Mouse (Mus musculus) heart, adult 2 months (tissue): ENCODE measurements around the gene Mylk3. TPM values are rescaled to one million over a fixed set of nuclear protein-coding genes. Genes with fewer than 3 reads are reported as not detected.
A peak's percentile ranks its signal among the peaks of the same experiment; 100 is the strongest.

Experiments used
- DNase-seq, 2 experiments: peaks; one replicate each; pipeline ENCODE4 v3.0.0; 2021
- H3K27ac ChIP-seq: fragments of 200-600 bp; 2 replicates; pipeline ENCODE4 v1.8.1; 2022
- H3K27me3 ChIP-seq: fragments of 200-500 bp; 2 replicates; pipeline ENCODE4 v1.6.1; 2012; ENCODE audit warnings: mild to moderate bottlenecking, low read length, inconsistent platforms, mixed read lengths; ENCODE audit not compliant: control insufficient read depth, insufficient read depth
- H3K36me3 ChIP-seq: fragments of 200-500 bp; 2 replicates; pipeline ENCODE4 v1.6.1; 2012; ENCODE audit warnings: low read length, inconsistent platforms; ENCODE audit not compliant: control insufficient read depth, insufficient read depth
- H3K4me1 ChIP-seq: fragments of 200-500 bp; 2 replicates; pipeline ENCODE4 v1.6.1; 2011; ENCODE audit warnings: low read length; ENCODE audit not compliant: control insufficient read depth, insufficient read depth
- H3K4me3 ChIP-seq: fragments of 200-600 bp; 2 replicates; pipeline ENCODE4 v1.8.1; 2022
- H3K79me2 ChIP-seq: fragments of 200-500 bp; replicated peaks from 2 replicates; pipeline ENCODE4 v1.6.1; 2012; ENCODE audit warnings: mild to moderate bottlenecking, inconsistent platforms, low read length, moderate library complexity, mixed read lengths; ENCODE audit not compliant: control insufficient read depth, insufficient read depth
- H3K9ac ChIP-seq: fragments of 200-500 bp; 2 replicates; pipeline ENCODE4 v1.6.1; 2012; ENCODE audit warnings: low read depth, mild to moderate bottlenecking, control low read depth, inconsistent platforms, low read length, mixed read lengths
- CTCF ChIP-seq: fragments of 200-600 bp; IDR thresholded peaks from 2 replicates; pipeline ENCODE4 v1.8.1; 2022; ENCODE audit warnings: antibody characterized with exemption, mild to moderate bottlenecking, moderate library complexity
- EP300 ChIP-seq: fragments of 200-500 bp; IDR thresholded peaks from 2 replicates; pipeline ENCODE4 v1.6.1; 2011; ENCODE audit warnings: low read depth, low read length, control low read depth; ENCODE audit not compliant: insufficient read depth
- POLR2A ChIP-seq: fragments of 200-500 bp; IDR thresholded peaks from 2 replicates; pipeline ENCODE4 v1.6.1; 2011; ENCODE audit warnings: mild to moderate bottlenecking, low read depth, low read length, control low read depth; ENCODE audit not compliant: insufficient read depth
- WGBS: fragments of 180-500 bp; shearing (Covaris S2); methylation state at CpG from one replicate; pipeline ENCODE4 v1.1.7; 2018; 5-methylcytosine and 5-hydroxymethylcytosine counted together
- intact Hi-C: fragments of 180-260 bp; cut with DNase I; formaldehyde crosslinking; loops from one replicate; pipeline ENCODE4 v1.15.1; 2025
- polyA plus RNA-seq: library from polyadenylated mRNA; depleted of rRNA; stranded (reverse); fragments of >200 nt; gene quantifications from 2 replicates; pipeline ENCODE4 v1.2.3, GENCODE M21; 2012
- total RNA-seq, 2 experiments: library from RNA; stranded (reverse); gene quantifications; 2 replicates each; pipeline ENCODE4 v1.2.3; 2021

The Mylk3 gene
- total and polyA plus RNA-seq, 3 experiments = 180 to 470 (median 422) TPM

DNA sequence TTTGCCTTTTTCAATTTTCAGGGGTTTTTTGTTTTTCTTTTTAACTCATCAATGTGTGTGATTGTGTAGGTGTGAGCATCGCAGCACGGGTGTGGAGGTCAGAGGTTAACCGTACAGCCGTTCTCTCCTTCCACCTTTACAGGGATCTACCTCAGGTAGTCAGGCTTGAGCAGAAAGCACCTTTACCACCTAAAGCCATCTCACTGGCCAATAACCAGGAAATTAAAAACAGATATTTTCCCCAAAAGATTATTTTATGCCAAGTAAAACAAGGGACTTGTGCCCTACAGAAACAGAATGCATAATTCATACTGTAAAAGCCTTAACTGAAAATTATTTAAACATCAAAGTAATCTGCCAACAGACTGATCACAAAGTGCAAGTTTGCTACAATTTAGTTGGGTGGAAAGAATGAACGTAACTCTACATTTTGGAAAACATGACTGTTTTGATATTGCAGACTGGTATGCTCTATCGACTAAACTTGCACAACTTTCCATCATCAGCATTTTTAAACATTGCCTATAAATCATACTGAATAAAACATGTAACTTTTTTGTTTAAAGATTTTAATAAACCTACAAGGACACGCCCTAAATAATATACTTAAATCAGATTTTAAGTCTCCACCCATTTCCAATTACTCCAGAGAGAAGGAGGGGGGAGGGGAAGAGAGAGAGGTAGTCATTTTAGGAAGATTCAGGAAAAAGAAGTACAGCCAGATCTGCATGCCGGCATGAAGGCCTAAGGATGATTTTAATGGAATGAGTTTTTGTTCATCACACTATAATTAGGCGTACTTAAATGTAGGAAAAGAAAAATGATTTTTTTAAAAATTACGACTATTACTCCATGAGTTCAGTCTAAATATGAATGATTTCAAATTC lies 45.4 kb upstream of the Mylk3 start:
- TF ChIP-seq CTCF (no peak), POLR2A (no peak), EP300 (no peak)
- H3K27me3 ChIP-seq = no peaks in the 10 kb centered on the region
- no peak overlapping the region for H3K9ac ChIP-seq
- intact Hi-C loops = loop anchor here (5.0 to 10.0 kb wide), 2 partner anchors 61 to 357 kb away; partner anchors contain the start of genes Dhps and Gpt2
- peaks cover 7% of the 10 kb centered on the region for H3K4me1 ChIP-seq
- WGBS = 3% methylated on average over 10 of the region's 10 CpGs
- DNase-seq = no peak
- peak overlapping the region; percentile 87 for H3K27ac ChIP-seq
- H3K79me2 ChIP-seq = peaks cover 1% of the 10 kb centered on the region
- peaks cover 26% of the 10 kb centered on the region for H3K36me3 ChIP-seq
- peak overlapping the region; percentile 91 for H3K4me3 ChIP-seq

DNA sequence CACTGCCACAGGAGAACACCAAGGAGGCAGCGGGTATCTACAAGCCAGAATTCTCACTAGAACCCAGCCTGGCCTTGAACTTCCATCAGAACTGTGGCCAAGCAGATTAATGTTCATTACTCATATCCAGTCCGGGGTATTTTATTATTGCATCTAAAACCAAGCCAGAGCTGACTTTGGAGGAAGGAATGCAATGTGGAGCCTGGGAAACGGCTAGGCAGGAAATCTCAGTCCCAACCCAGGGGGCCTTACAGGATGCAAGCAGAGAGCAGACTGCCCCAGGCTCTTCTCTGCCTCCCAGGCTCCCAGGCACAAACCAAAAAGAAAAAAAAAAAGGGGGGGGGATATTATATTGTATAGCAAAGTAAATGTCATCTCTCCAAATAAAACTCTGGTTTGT lies 44.7 kb upstream of the Mylk3 start:
- H3K9ac ChIP-seq = no peak overlapping the region
- 12% methylated on average over 3 of the region's 3 CpGs for WGBS
- peaks cover 32% of the 10 kb centered on the region for H3K36me3 ChIP-seq
- no peak for TF ChIP-seq CTCF
- no peak for TF ChIP-seq POLR2A
- TF ChIP-seq EP300 = no peak
- H3K79me2 ChIP-seq = peaks cover 1% of the 10 kb centered on the region
- peak; percentile 40 to 41 for DNase-seq
- H3K27ac ChIP-seq = peak overlapping the region; percentile 87
- peaks cover 9% of the 10 kb centered on the region for H3K4me1 ChIP-seq
- H3K4me3 ChIP-seq = peak overlapping the region; percentile 29
- intact Hi-C loops = loop anchor here (5.0 to 10.0 kb wide), 2 partner anchors 62 to 356 kb away; partner anchors contain the start of genes Dhps and Gpt2
- H3K27me3 ChIP-seq = no peaks in the 10 kb centered on the region

DNA sequence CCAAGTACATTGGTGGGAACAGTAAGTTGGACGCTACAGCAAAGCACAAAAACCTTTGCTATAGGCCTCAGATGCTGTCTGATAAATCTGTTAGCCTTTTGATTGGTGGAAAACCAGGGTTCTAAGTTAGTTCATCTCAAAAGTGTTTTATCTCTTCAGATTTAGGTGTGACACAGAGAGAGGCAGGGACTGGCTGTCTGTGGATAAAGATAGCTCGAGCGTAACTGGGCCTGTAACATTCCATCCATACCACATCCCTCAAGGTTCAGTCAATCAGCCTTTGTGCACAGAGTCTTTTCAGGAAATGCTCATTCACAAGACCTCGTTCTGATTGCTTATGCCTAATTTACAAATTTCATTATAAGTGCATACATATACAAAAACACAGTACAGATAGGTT lies 43.1 kb upstream of the Mylk3 start:
- 14% methylated on average over 4 of the region's 4 CpGs for WGBS
- no peak for TF ChIP-seq POLR2A
- no peak for TF ChIP-seq EP300
- TF ChIP-seq CTCF = no peak
- DNase-seq = peak in 1 of 2 experiments; percentile 22
- Histone ChIP-seq H3K79me2 (peaks cover 4% of the 10 kb centered on the region), H3K27ac (peak overlapping the region; percentile 65), H3K27me3 (no peaks in the 10 kb centered on the region), H3K9ac (no peak overlapping the region; the same call in 1 of the 2 replicates), H3K4me3 (peak overlapping the region; percentile 11; the same call in 1 of the 2 replicates), H3K36me3 (peaks cover 38% of the 10 kb centered on the region), H3K4me1 (peaks cover 14% of the 10 kb centered on the region)
- intact Hi-C loops = no loop called here

DNA sequence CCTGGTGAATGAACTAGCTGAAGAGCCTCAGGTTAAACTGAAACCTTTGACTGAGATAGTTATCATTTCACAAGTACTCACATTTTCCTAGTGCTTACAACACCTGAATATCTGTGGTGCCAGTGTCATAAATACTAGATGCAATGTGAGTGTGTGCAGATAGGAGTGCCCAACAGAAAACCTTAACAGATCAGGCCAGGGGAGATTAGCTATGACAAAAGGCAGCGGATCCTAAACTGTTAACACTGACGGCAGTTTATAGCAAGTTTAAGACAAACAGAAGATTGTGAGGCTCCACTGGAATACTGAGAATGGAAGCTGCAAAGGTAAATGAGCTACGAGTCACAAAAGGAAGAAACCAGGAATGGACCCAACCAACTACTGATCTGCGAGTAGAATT lies 40.9 kb upstream of the Mylk3 start:
- Histone ChIP-seq H3K36me3 (peaks cover 38% of the 10 kb centered on the region), H3K79me2 (peaks cover 4% of the 10 kb centered on the region), H3K27ac (no peak overlapping the region; the same call in 1 of the 2 replicates), H3K9ac (no peak overlapping the region), H3K4me1 (peaks cover 14% of the 10 kb centered on the region), H3K27me3 (no peaks in the 10 kb centered on the region), H3K4me3 (no peak overlapping the region)
- intact Hi-C loops = no loop called here
- 55% methylated on average over 4 of the region's 4 CpGs for WGBS
- TF ChIP-seq POLR2A = no peak
- TF ChIP-seq CTCF = peak; percentile 15
- TF ChIP-seq EP300 = no peak
- no peak for DNase-seq

DNA sequence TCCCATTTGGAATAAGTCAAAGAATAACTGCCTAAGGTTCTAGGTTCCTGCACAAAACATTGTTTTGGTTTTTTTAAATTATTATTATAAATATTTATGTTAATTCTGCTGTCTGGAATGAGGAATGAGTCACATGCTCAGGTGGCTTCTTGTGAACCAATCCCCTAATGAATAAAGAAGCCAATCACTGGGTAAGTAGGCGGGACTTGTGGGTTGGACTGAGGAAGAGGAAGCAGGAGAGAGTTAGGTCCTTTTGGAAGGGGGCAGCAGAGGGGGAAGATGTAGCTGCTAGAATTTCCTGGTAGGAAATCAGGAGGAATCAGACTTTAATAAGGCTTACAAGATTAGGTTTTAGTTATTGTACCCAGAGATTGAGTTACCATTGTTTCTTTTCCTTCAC lies 35.2 kb upstream of the Mylk3 start:
- H3K4me3 ChIP-seq = no peak overlapping the region
- H3K27me3 ChIP-seq = no peaks in the 10 kb centered on the region
- peaks cover 11% of the 10 kb centered on the region for H3K79me2 ChIP-seq
- 97% methylated on average over 1 of the region's 1 CpGs for WGBS
- no peak overlapping the region for H3K9ac ChIP-seq
- H3K27ac ChIP-seq = no peak overlapping the region
- no peak for DNase-seq
- peaks cover 30% of the 10 kb centered on the region for H3K36me3 ChIP-seq
- intact Hi-C loops = no loop called here
- TF ChIP-seq POLR2A = no peak
- TF ChIP-seq EP300 = no peak
- TF ChIP-seq CTCF = no peak
- H3K4me1 ChIP-seq = peaks cover 14% of the 10 kb centered on the region

DNA sequence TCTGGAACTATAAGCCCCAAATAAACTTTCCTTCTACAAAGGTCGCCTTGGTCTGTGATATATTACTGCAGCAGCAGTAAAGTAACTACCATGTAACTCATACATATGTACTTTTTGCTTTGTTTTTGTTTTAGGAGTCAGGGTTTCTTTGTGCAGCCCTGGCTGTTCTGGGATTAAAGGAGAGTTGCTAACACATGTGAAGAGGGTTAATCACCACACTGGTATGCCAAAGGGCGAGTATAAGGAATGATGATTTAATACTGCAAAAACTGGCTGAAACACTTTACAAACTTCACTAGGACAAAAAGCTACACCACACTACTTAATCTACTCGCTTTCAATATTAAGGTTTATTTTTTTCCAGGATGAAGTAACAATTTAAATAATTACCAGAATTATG lies 22.4 kb upstream of the Mylk3 start:
- Histone ChIP-seq H3K27ac (no peak overlapping the region), H3K4me1 (peaks cover 4% of the 10 kb centered on the region), H3K4me3 (no peak overlapping the region), H3K9ac (no peak overlapping the region), H3K36me3 (peaks cover 3% of the 10 kb centered on the region), H3K79me2 (no peaks in the 10 kb centered on the region), H3K27me3 (no peaks in the 10 kb centered on the region)
- intact Hi-C loops = no loop called here
- 76% methylated on average over 3 of the region's 3 CpGs for WGBS
- no peak for DNase-seq
- no peak for TF ChIP-seq POLR2A
- no peak for TF ChIP-seq EP300
- TF ChIP-seq CTCF = no peak
